Mouse (Mus musculus) gastrocnemius, postnatal 36 days (tissue): Measurements from ENCODE around the gene Xxylt1. TPM values are rescaled to one million over a fixed set of nuclear protein-coding genes. Genes with fewer than 3 reads are reported as not detected.

Experiments
- DNase-seq, 2 experiments: peaks; one replicate each; pipeline ENCODE4 v3.0.0; 2022
- intact Hi-C: fragments of 180-260 bp; cut with DNase I; formaldehyde crosslinking; loops from one replicate; pipeline ENCODE4 v1.15.1; 2025
- total RNA-seq, 2 experiments: library from RNA; stranded (reverse); gene quantifications; 2 replicates each; pipeline ENCODE4 v1.2.3; 2021

The Xxylt1 gene
- total RNA-seq, 2 experiments from 2014 or later, result 2.6 to 2.9 TPM

- intact Hi-C loops, result no loop called here
Observed at GRCm38 (mm10) chr16:30968402-30969151, 112.7 kb downstream of the Xxylt1 start.

GRCm38 (mm10) chr16:30966684-30967083, 114.5 kb downstream of the Xxylt1 start:
- intact Hi-C loops, result no loop called here
- DNase-seq, result no peak

More at GRCm38 (mm10) chr16:30968402-30969151, 112.7 kb downstream of the Xxylt1 start:
- DNase-seq, result no peak

- intact Hi-C loops, result no loop called here
- DNase-seq, result no peak
Observed at GRCm38 (mm10) chr16:30964891-30965290, 116.3 kb downstream of the Xxylt1 start.

- no peak for DNase-seq
- intact Hi-C loops, result no loop called here
Observed at GRCm38 (mm10) chr16:30964411-30964810, 116.8 kb downstream of the Xxylt1 start.

GRCm38 (mm10) chr16:30962515-30962914, 118.7 kb downstream of the Xxylt1 start:
- no peak for DNase-seq
- intact Hi-C loops, result no loop called here

- DNase-seq, result no peak
- intact Hi-C loops, result no loop called here
Observed at GRCm38 (mm10) chr16:30961176-30961575, 120.1 kb downstream of the Xxylt1 start.

GRCm38 (mm10) chr16:30960266-30960665, 121.0 kb downstream of the Xxylt1 start:
- intact Hi-C loops, result no loop called here
- no peak for DNase-seq

- intact Hi-C loops, result no loop called here
- no peak for DNase-seq
Observed at GRCm38 (mm10) chr16:30959692-30960091, 121.5 kb downstream of the Xxylt1 start.

- intact Hi-C loops, result no loop called here
- no peak for DNase-seq
Observed at GRCm38 (mm10) chr16:30956141-30956540, 125.1 kb downstream of the Xxylt1 start.

- intact Hi-C loops, result no loop called here
Observed at GRCm38 (mm10) chr16:30948636-30949035, 132.6 kb downstream of the Xxylt1 start.

GRCm38 (mm10) chr16:30948216-30948615, 133.0 kb downstream of the Xxylt1 start:
- intact Hi-C loops, result no loop called here
- no peak for DNase-seq

More at GRCm38 (mm10) chr16:30948636-30949035, 132.6 kb downstream of the Xxylt1 start:
- DNase-seq, result no peak

GRCm38 (mm10) chr16:30944886-30945285, 136.3 kb downstream of the Xxylt1 start:
- intact Hi-C loops, result no loop called here
- no peak for DNase-seq

GRCm38 (mm10) chr16:30943919-30944318, 137.3 kb downstream of the Xxylt1 start:
- DNase-seq, result no peak
- intact Hi-C loops, result no loop called here

- intact Hi-C loops, result no loop called here
- DNase-seq, result no peak
Observed at GRCm38 (mm10) chr16:30940699-30941098, 140.5 kb downstream of the Xxylt1 start.

GRCm38 (mm10) chr16:30939903-30940302, 141.3 kb downstream of the Xxylt1 start:
- no peak for DNase-seq
- intact Hi-C loops, result no loop called here

GRCm38 (mm10) chr16:30939210-30939609, 142.0 kb downstream of the Xxylt1 start:
- DNase-seq, result no peak
- intact Hi-C loops, result no loop called here

GRCm38 (mm10) chr16:30938664-30939063, 142.6 kb downstream of the Xxylt1 start:
- no peak for DNase-seq
- intact Hi-C loops, result no loop called here

- intact Hi-C loops, result no loop called here
- DNase-seq, result no peak
Observed at GRCm38 (mm10) chr16:30937665-30938064, 143.6 kb downstream of the Xxylt1 start.

GRCm38 (mm10) chr16:30936471-30936870, 144.8 kb downstream of the Xxylt1 start:
- DNase-seq, result no peak
- intact Hi-C loops, result no loop called here

- intact Hi-C loops, result no loop called here
- DNase-seq, result no peak
Observed at GRCm38 (mm10) chr16:30936012-30936461, 145.2 kb downstream of the Xxylt1 start.

- intact Hi-C loops, result no loop called here
Observed at GRCm38 (mm10) chr16:30934967-30935690, 146.1 kb downstream of the Xxylt1 start.

More at GRCm38 (mm10) chr16:30934967-30935690, 146.1 kb downstream of the Xxylt1 start:
- no peak for DNase-seq
